Mouse (Mus musculus) stomach, postnatal 0 days (tissue): ENCODE measurements around the gene Vgll4. TPM values are rescaled to one million over a fixed set of nuclear protein-coding genes. Genes with fewer than 3 reads are reported as not detected.

Experiments
- ATAC-seq: fragments of 200-750 bp; cut with Nextera tagmentation; 2 replicates; pipeline ENCODE4 v1.8.0; 2017; ENCODE audit not compliant: low FRiP score, low TSS enrichment
- DNase-seq: peaks from one replicate; pipeline ENCODE4 v3.0.0-alpha.2; 2016; ENCODE audit warnings: low spot score
- H3K27ac ChIP-seq: fragments of 300-500 bp; sonication (generic); replicated peaks from 2 replicates; pipeline ENCODE4 v1.5.1; 2014; ENCODE audit warnings: mild to moderate bottlenecking, control low read depth
- H3K27me3 ChIP-seq: fragments of 300-500 bp; sonication (generic); 2 replicates; pipeline ENCODE4 v1.6.1; 2014; ENCODE audit warnings: low read length; ENCODE audit not compliant: control insufficient read depth, insufficient read depth
- H3K36me3 ChIP-seq: fragments of 300-500 bp; sonication (generic); 2 replicates; pipeline ENCODE4 v1.6.1; 2014; ENCODE audit warnings: low read length, mixed read lengths; ENCODE audit not compliant: control insufficient read depth, insufficient read depth
- H3K4me1 ChIP-seq: fragments of 300-500 bp; sonication (generic); replicated peaks from 2 replicates; pipeline ENCODE4 v1.6.1; 2014; ENCODE audit warnings: antibody characterized with exemption; ENCODE audit not compliant: control insufficient read depth, insufficient read depth
- H3K4me2 ChIP-seq: fragments of 300-500 bp; sonication (generic); replicated peaks from 2 replicates; pipeline ENCODE4 v1.6.1; 2014; ENCODE audit warnings: low read depth, mild to moderate bottlenecking, control low read depth, moderate library complexity
- H3K4me3 ChIP-seq: fragments of 300-500 bp; sonication (generic); 2 replicates; pipeline ENCODE4 v1.5.1; 2014; ENCODE audit warnings: low read depth, low read length, control low read depth
- H3K9ac ChIP-seq: fragments of 300-500 bp; sonication (generic); 2 replicates; pipeline ENCODE4 v1.6.1; 2014; ENCODE audit warnings: mild to moderate bottlenecking, low read length, control low read depth, mixed read lengths
- H3K9me3 ChIP-seq: fragments of 300-500 bp; sonication (generic); 2 replicates; pipeline ENCODE4 v1.6.1; 2016; ENCODE audit warnings: low read length; ENCODE audit not compliant: control insufficient read depth
- CTCF ChIP-seq: IDR thresholded peaks from 2 replicates; pipeline ENCODE4 v1.5.1; 2016; ENCODE audit warnings: antibody characterized with exemption, low read depth, mild to moderate bottlenecking, moderate library complexity
- EP300 ChIP-seq: optimal IDR thresholded peaks from 2 replicates; pipeline ENCODE3; 2016; ENCODE audit warnings: antibody characterized with exemption
- WGBS: fragments of 180-500 bp; shearing (Covaris S2); extraction: QIAGEN DNeasy Blood & Tissue Kit; methylation state at CpG from one replicate; pipeline ENCODE4 v1.1.7; 2014; 5-methylcytosine and 5-hydroxymethylcytosine counted together
- polyA plus RNA-seq: library from polyadenylated mRNA; unstranded; fragments of >200 nt; fragmentation: Nextera tagmentation; extraction: Ambion mirVana; gene quantifications from 2 replicates; pipeline ENCODE4 v1.2.1, GENCODE M21; 2015

Gene Vgll4
- polyA plus RNA-seq, 1 experiment from 2014 or later = 38.5 TPM

DNA sequence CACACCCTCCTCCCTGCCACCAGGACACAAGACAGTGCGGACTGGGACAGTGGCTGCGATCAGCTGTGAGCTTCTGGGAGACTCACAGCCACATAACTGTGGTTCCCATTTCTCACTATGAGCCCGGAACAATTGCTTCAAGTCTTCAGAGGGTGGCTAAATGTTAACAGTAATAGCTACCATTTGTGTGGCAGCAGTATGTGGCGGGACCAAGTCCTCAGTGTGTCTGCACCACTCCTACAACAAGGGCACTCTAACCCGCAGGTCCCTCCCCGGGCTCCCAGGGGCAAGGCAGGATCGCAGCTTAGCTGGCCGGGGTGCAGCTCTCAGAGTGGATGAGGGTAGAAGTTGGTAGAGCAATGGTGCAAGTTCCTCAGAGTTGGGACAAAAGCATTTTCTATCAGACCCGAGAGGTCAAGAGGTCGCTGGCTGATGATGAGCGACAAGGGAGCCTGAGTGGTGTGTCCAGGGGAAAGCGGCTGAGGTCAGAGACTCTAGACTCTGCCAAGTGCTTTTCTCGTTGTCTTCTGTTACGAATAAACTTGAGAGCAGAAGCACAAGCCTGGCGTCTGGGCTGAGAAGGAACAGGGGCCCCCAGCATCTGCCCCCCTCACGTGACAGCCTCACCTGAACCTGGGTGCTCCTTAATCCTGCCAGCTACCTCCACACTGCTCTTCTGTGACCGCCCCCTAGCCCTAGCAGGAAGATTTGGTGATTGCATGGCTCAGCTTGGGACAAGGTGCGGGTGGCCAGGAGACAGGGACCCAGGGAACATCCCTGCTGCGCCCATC, 95.5 kb downstream of the Vgll4 start:
- H3K9ac ChIP-seq = peak overlapping the region; percentile 67
- TF ChIP-seq CTCF = peak; percentile 31
- TF ChIP-seq EP300 = no peak
- H3K4me1 ChIP-seq = peaks cover 27% of the 10 kb centered on the region
- H3K4me2 ChIP-seq = peak overlapping the region; percentile 78
- peak overlapping the region; percentile 42 for H3K4me3 ChIP-seq
- H3K9me3 ChIP-seq = no peaks in the 10 kb centered on the region
- DNase-seq = peak; percentile 47
- peak; percentile 45 for ATAC-seq
- H3K27me3 ChIP-seq = no peaks in the 10 kb centered on the region
- H3K27ac ChIP-seq = peak overlapping the region; percentile 97
- 8% methylated on average over 19 of the region's 19 CpGs for WGBS
- 0 out of 2 replicates have a peak, but pooled peaks cover 4% of the 10 kb centered on the region for H3K36me3 ChIP-seq

- H3K4me2 ChIP-seq = peak overlapping the region; percentile 78
- H3K27me3 ChIP-seq = no peaks in the 10 kb centered on the region
- H3K36me3 ChIP-seq = 0 out of 2 replicates have a peak, but pooled peaks cover 4% of the 10 kb centered on the region
- 46% methylated on average over 3 of the region's 3 CpGs for WGBS
- H3K9me3 ChIP-seq = no peaks in the 10 kb centered on the region
- peaks cover 27% of the 10 kb centered on the region for H3K4me1 ChIP-seq
- H3K27ac ChIP-seq = peak overlapping the region; percentile 97
- DNase-seq (no peak), ATAC-seq (no peak)
- H3K4me3 ChIP-seq = 0 out of 2 replicates have a peak overlapping the region, but pooled peaks have one; percentile 42
- peak overlapping the region; percentile 67 for H3K9ac ChIP-seq
- TF ChIP-seq EP300 (no peak), CTCF (no peak)
These were observed 96.0 kb downstream of the Vgll4 start for GRCm38 (mm10) chr6:114873808-114874137.

DNA sequence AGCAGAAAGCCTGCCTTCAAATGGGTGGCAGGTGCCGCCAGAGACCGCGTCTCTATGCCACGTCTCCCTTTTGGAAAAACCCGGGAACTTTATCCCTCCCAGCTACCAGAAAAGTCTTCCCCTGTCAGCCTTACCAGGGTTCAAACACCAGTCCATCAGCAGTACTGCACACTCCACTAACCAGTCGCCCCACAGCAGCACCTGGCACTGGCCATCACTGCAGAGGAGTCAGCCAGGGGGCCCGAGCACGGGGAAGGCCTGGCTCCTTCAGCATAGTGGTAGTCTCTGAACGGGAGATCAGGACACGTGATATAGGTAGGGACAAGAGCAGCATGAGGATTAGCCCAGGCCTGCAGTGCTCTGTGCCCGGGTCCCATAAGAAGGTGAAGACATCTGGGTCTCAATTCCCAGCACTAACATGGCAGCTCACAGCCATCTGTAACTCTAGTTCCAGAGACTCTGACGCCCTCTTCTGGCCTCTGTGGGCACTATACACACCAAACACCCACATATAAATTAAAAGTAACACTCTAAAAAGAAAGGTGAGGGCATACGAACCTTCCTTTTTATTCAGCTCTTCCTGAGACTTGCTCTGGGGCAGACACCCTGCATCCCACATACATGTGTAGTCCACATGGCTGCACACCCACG, 98.7 kb downstream of the Vgll4 start:
- TF ChIP-seq EP300 (no peak), CTCF (0 out of 2 replicates have a peak, but pooled peaks have one; percentile 23)
- DNase-seq (no peak), ATAC-seq (no peak)
- Histone ChIP-seq H3K4me3 (no peak overlapping the region), H3K27ac (no peak overlapping the region), H3K36me3 (0 out of 2 replicates have a peak, but pooled peaks cover 4% of the 10 kb centered on the region), H3K9me3 (no peaks in the 10 kb centered on the region), H3K27me3 (no peaks in the 10 kb centered on the region), H3K9ac (no peak overlapping the region), H3K4me2 (no peak overlapping the region), H3K4me1 (peaks cover 23% of the 10 kb centered on the region)
- WGBS = 89% methylated on average over 14 of the region's 14 CpGs

DNA sequence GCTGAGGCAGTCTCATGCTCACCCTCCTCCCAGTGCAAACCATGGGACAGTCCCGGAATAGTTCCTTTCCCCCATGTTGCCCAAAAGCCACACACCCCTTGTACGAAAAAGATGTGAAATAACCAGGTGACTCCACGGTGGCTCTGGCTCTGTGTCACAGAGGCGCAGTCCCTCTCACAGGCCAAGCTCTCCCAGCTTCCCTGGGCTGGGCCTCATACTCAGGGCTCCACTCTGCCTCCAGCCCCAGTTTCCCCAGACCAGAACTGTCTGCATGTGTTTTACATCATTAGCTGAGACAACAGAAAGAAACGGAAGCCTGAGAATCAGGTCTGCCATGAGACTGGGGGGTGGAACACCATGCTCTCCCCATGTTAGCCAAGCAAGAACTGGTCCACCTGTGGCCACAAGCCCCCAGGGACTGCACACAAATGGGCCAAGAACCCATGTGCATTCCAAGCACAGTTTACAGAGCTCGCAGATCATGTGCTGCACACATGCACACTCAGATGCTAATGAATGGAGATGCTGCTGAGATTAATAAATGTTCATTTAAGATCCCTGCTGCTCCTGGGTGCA, 100.2 kb downstream of the Vgll4 start:
- ATAC-seq = no peak
- TF ChIP-seq CTCF = no peak
- TF ChIP-seq EP300 = no peak
- Histone ChIP-seq H3K4me3 (no peak overlapping the region), H3K36me3 (0 out of 2 replicates have a peak, but pooled peaks cover 4% of the 10 kb centered on the region), H3K4me2 (no peak overlapping the region), H3K27ac (no peak overlapping the region), H3K27me3 (no peaks in the 10 kb centered on the region), H3K9ac (no peak overlapping the region), H3K9me3 (no peaks in the 10 kb centered on the region), H3K4me1 (peaks cover 13% of the 10 kb centered on the region)
- 70% methylated on average over 6 of the region's 6 CpGs for WGBS
- no peak for DNase-seq

- no peak overlapping the region for H3K9ac ChIP-seq
- no peaks in the 10 kb centered on the region for H3K27me3 ChIP-seq
- H3K4me3 ChIP-seq = no peak overlapping the region
- H3K36me3 ChIP-seq = 0 out of 2 replicates have a peak, but pooled peaks cover 4% of the 10 kb centered on the region
- no peaks in the 10 kb centered on the region for H3K9me3 ChIP-seq
- WGBS = 82% methylated on average over 7 of the region's 7 CpGs
- TF ChIP-seq CTCF (no peak), EP300 (no peak)
- peaks cover 4% of the 10 kb centered on the region for H3K4me1 ChIP-seq
- H3K27ac ChIP-seq = no peak overlapping the region
- DNase-seq = no peak
- no peak for ATAC-seq
- H3K4me2 ChIP-seq = no peak overlapping the region
These were observed 101.1 kb downstream of the Vgll4 start for GRCm38 (mm10) chr6:114868656-114869055.
